Mouse (Mus musculus): ENCODE data around the gene Foxk2. TPM values are rescaled to one million over a fixed set of nuclear protein-coding genes. Genes with fewer than 3 reads are reported as not detected.

The Foxk2 gene
- polyA plus RNA-seq, 1 experiment from 2014 or later: 3.7 TPM

- 1% methylated on average over 48 of the region's 60 CpGs for WGBS
- peak; percentile 25; the same call in 1 of the 2 replicates for ATAC-seq
- TF ChIP-seq CTCF (IDR thresholded peaks at IDR 0.05; ENCODE audit: low read depth): no peak
- H3K27me3 ChIP-seq (replicated peaks; ENCODE audit: control insufficient read depth, insufficient read depth, low read length): no peaks in the 10 kb centered on the region
- peak overlapping the region; percentile 94 for H3K9ac ChIP-seq (ENCODE audit: low read depth, low read length)
- peaks cover 13% of the 10 kb centered on the region for H3K36me3 ChIP-seq (ENCODE audit: control insufficient read depth, insufficient read depth)
- H3K4me1 ChIP-seq (replicated peaks; ENCODE audit: control insufficient read depth, insufficient read depth, low read length): no peaks in the 10 kb centered on the region
- peak overlapping the region; percentile 92 for H3K4me2 ChIP-seq (replicated peaks; ENCODE audit: low read depth)
- peak overlapping the region; percentile 87 for H3K27ac ChIP-seq (ENCODE audit: low read depth, low read length)
- no peaks in the 10 kb centered on the region for H3K9me3 ChIP-seq (ENCODE audit: control insufficient read depth)
- H3K4me3 ChIP-seq (ENCODE audit: low read depth, low read length): peak overlapping the region; percentile 92
These were observed 569 bp downstream of the Foxk2 start for GRCm38 (mm10) chr11:121260211-121260906.

GRCm38 (mm10) chr11:121261074-121261473 is 1.3 kb downstream of the Foxk2 start:
- Histone ChIP-seq H3K27me3 (replicated peaks; ENCODE audit: control insufficient read depth, insufficient read depth, low read length) (no peaks in the 10 kb centered on the region), H3K4me1 (replicated peaks; ENCODE audit: control insufficient read depth, insufficient read depth, low read length) (no peaks in the 10 kb centered on the region), H3K9me3 (ENCODE audit: control insufficient read depth) (no peaks in the 10 kb centered on the region), H3K4me3 (ENCODE audit: low read depth, low read length) (peak overlapping the region; percentile 92), H3K27ac (ENCODE audit: low read depth, low read length) (no peak overlapping the region), H3K9ac (ENCODE audit: low read depth, low read length) (peak overlapping the region; percentile 94), H3K36me3 (ENCODE audit: control insufficient read depth, insufficient read depth) (peaks cover 12% of the 10 kb centered on the region; the same call in 1 of the 2 replicates), H3K4me2 (replicated peaks; ENCODE audit: low read depth) (peak overlapping the region; percentile 92)
- 39% methylated on average over 2 of the region's 2 CpGs for WGBS
- ATAC-seq: no peak
- no peak for TF ChIP-seq CTCF (IDR thresholded peaks at IDR 0.05; ENCODE audit: low read depth)

GRCm38 (mm10) chr11:121277516-121277915 is 17.7 kb downstream of the Foxk2 start:
- Histone ChIP-seq H3K4me2 (replicated peaks; ENCODE audit: low read depth) (no peak overlapping the region), H3K27ac (ENCODE audit: low read depth, low read length) (no peak overlapping the region), H3K4me1 (replicated peaks; ENCODE audit: control insufficient read depth, insufficient read depth, low read length) (no peaks in the 10 kb centered on the region), H3K27me3 (replicated peaks; ENCODE audit: control insufficient read depth, insufficient read depth, low read length) (no peaks in the 10 kb centered on the region), H3K36me3 (ENCODE audit: control insufficient read depth, insufficient read depth) (peaks cover 3% of the 10 kb centered on the region; the same call in 1 of the 2 replicates), H3K9ac (ENCODE audit: low read depth, low read length) (no peak overlapping the region), H3K4me3 (ENCODE audit: low read depth, low read length) (no peak overlapping the region), H3K9me3 (ENCODE audit: control insufficient read depth) (no peaks in the 10 kb centered on the region)
- no peak for TF ChIP-seq CTCF (IDR thresholded peaks at IDR 0.05; ENCODE audit: low read depth)
- ATAC-seq: no peak
- 82% methylated on average over 8 of the region's 8 CpGs for WGBS

- Histone ChIP-seq H3K9me3 (ENCODE audit: control insufficient read depth) (no peaks in the 10 kb centered on the region), H3K4me2 (replicated peaks; ENCODE audit: low read depth) (no peak overlapping the region), H3K4me3 (ENCODE audit: low read depth, low read length) (no peak overlapping the region), H3K27ac (ENCODE audit: low read depth, low read length) (no peak overlapping the region), H3K36me3 (ENCODE audit: control insufficient read depth, insufficient read depth) (peaks cover 3% of the 10 kb centered on the region; the same call in 1 of the 2 replicates), H3K27me3 (replicated peaks; ENCODE audit: control insufficient read depth, insufficient read depth, low read length) (no peaks in the 10 kb centered on the region), H3K4me1 (replicated peaks; ENCODE audit: control insufficient read depth, insufficient read depth, low read length) (no peaks in the 10 kb centered on the region), H3K9ac (ENCODE audit: low read depth, low read length) (no peak overlapping the region)
- WGBS: 73% methylated on average over 3 of the region's 3 CpGs
- no peak for TF ChIP-seq CTCF (IDR thresholded peaks at IDR 0.05; ENCODE audit: low read depth)
- ATAC-seq: no peak
These were observed 18.2 kb downstream of the Foxk2 start for GRCm38 (mm10) chr11:121278011-121278410.

- Histone ChIP-seq H3K4me3 (ENCODE audit: low read depth, low read length) (no peak overlapping the region), H3K9ac (ENCODE audit: low read depth, low read length) (no peak overlapping the region), H3K4me1 (replicated peaks; ENCODE audit: control insufficient read depth, insufficient read depth, low read length) (no peaks in the 10 kb centered on the region), H3K36me3 (ENCODE audit: control insufficient read depth, insufficient read depth) (peaks cover 25% of the 10 kb centered on the region), H3K9me3 (ENCODE audit: control insufficient read depth) (no peaks in the 10 kb centered on the region), H3K4me2 (replicated peaks; ENCODE audit: low read depth) (peak overlapping the region; percentile 27), H3K27me3 (replicated peaks; ENCODE audit: control insufficient read depth, insufficient read depth, low read length) (no peaks in the 10 kb centered on the region), H3K27ac (ENCODE audit: low read depth, low read length) (peak overlapping the region; percentile 46; the same call in 1 of the 2 replicates)
- ATAC-seq: peak; percentile 25; the same call in 1 of the 2 replicates
- 49% methylated on average over 6 of the region's 6 CpGs for WGBS
- no peak for TF ChIP-seq CTCF (IDR thresholded peaks at IDR 0.05; ENCODE audit: low read depth)
These were observed 23.1 kb downstream of the Foxk2 start for GRCm38 (mm10) chr11:121282911-121283310.

GRCm38 (mm10) chr11:121289859-121290258 is 30.1 kb downstream of the Foxk2 start:
- Histone ChIP-seq H3K4me1 (replicated peaks; ENCODE audit: control insufficient read depth, insufficient read depth, low read length) (no peaks in the 10 kb centered on the region), H3K4me3 (ENCODE audit: low read depth, low read length) (no peak overlapping the region), H3K36me3 (ENCODE audit: control insufficient read depth, insufficient read depth) (peaks cover 66% of the 10 kb centered on the region), H3K9ac (ENCODE audit: low read depth, low read length) (no peak overlapping the region), H3K4me2 (replicated peaks; ENCODE audit: low read depth) (no peak overlapping the region), H3K27ac (ENCODE audit: low read depth, low read length) (no peak overlapping the region), H3K9me3 (ENCODE audit: control insufficient read depth) (no peaks in the 10 kb centered on the region), H3K27me3 (replicated peaks; ENCODE audit: control insufficient read depth, insufficient read depth, low read length) (no peaks in the 10 kb centered on the region)
- ATAC-seq: no peak
- 92% methylated on average over 3 of the region's 3 CpGs for WGBS
- TF ChIP-seq CTCF (IDR thresholded peaks at IDR 0.05; ENCODE audit: low read depth): peak; percentile 54
